27 mouse cellular contexts compared by ENCODE assay signal in the genomic region with DNA sequence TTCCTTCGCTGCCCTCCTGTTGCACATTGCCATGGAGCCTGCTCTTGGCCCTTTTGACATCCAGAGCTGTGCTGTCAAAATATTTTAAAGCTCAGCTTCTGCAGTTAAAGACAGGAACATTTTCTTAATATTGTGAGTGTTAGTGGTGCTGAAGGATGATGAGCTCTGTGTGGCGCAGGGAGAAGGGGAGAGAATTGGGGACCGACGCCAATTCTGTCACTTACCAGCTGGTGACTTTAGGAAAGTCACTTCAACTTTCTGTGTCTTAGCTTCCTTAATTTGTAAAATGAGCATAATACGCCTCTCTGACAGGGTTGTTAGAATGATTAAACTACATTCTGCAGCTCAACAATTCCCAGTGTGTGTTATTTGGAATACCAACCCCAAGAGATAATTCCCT.
DNase-seq lines count a peak whose midpoint lies in the region; ATAC-seq lines count a peak whose summit lies in the region.
"Had no signal": no experiment of that assay in that cellular context is flagged by ENCODE, and none has a peak within 500 bp of the region (broad histone marks: within the 10 kb centered on the region; RNA-seq: fewer than 3 reads in every experiment).

No protein-coding gene starts in this region.

- H3K27ac ChIP-seq in forebrain, embryonic 14.5 days (ENCODE audit: low read depth, low read length) = no peak overlapping the region
- H3K27ac ChIP-seq in forebrain, embryonic 11.5 days (ENCODE audit: low read depth, low read length) = no peak overlapping the region
- H3K27ac ChIP-seq: embryonic facial prominence, embryonic 10.5 days; intestine, embryonic 15.5 days; layer of hippocampus, adult 2 months; limb, embryonic 10.5 days; liver, embryonic 15.5 days; stomach, embryonic 15.5 days had no signal

- no peaks in the 10 kb centered on the region for H3K36me3 ChIP-seq in forebrain, embryonic 14.5 days (ENCODE audit: control insufficient read depth, insufficient read depth, low read length)
- H3K36me3 ChIP-seq in forebrain, embryonic 11.5 days (ENCODE audit: control insufficient read depth, insufficient read depth, low read length) = no peaks in the 10 kb centered on the region
- H3K36me3 ChIP-seq: embryonic facial prominence, embryonic 10.5 days; intestine, embryonic 15.5 days; limb, embryonic 10.5 days; liver, embryonic 15.5 days; stomach, embryonic 15.5 days had no signal

- no peak overlapping the region for H3K4me2 ChIP-seq in forebrain, embryonic 14.5 days (ENCODE audit: low read length)
- H3K4me2 ChIP-seq in forebrain, embryonic 11.5 days (ENCODE audit: low read depth, low read length, severe bottlenecking) = no peak overlapping the region
- H3K4me2 ChIP-seq: heart, embryonic 11.5 days; intestine, embryonic 15.5 days; liver, embryonic 15.5 days; midbrain, embryonic 11.5 days; stomach, embryonic 15.5 days had no signal

- no peak for ATAC-seq in forebrain, embryonic 14.5 days
- ATAC-seq in forebrain, embryonic 11.5 days (replicated peaks; ENCODE audit: low FRiP score) = no peak
- ATAC-seq: hindbrain, embryonic 16.5 days; intestine, embryonic 15.5 days; lung, postnatal 0 days had no signal

- H3K9ac ChIP-seq in forebrain, embryonic 14.5 days (ENCODE audit: low read length) = no peak overlapping the region
- no peak overlapping the region for H3K9ac ChIP-seq in forebrain, embryonic 11.5 days (ENCODE audit: low read length)
- H3K9ac ChIP-seq: intestine, embryonic 15.5 days; liver, embryonic 15.5 days; stomach, embryonic 15.5 days had no signal

- peak; percentile 16 for DNase-seq in forebrain, embryonic 14.5 days (ENCODE audit: low spot score)
- no peak for DNase-seq in forebrain, embryonic 11.5 days (ENCODE audit: low spot score)
- peak; percentile 5 for DNase-seq in layer of hippocampus, adult 11-12 months (ENCODE audit: low spot score)
- no peak for DNase-seq in layer of hippocampus, postnatal 25 days (ENCODE audit: extremely low spot score in 1 of 2, low spot score in 1 of 2)
- peak; percentile 21 to 29 for DNase-seq in right cerebral cortex, adult 2 months (ENCODE audit: low spot score in 2 of 2)
- DNase-seq in right cerebral cortex, postnatal 14 days = no peak
- no peak for DNase-seq in gastrocnemius, adult 18-20 months (ENCODE audit: low spot score)
- DNase-seq: adrenal gland, postnatal 14 days; cerebellum, adult 11-12 months; cerebellum, postnatal 10 days; gastrocnemius, postnatal 10 days; heart, adult 11 months; kidney, adult 8-10 months; kidney, postnatal 10 days; liver; thymus, adult 18-20 months; thymus, postnatal 36 days had no signal

- no peak overlapping the region for H3K4me3 ChIP-seq in forebrain, embryonic 14.5 days (ENCODE audit: low read depth, low read length)
- H3K4me3 ChIP-seq in forebrain, embryonic 11.5 days (ENCODE audit: low read depth, low read length) = no peak overlapping the region
- H3K4me3 ChIP-seq: embryonic facial prominence, embryonic 10.5 days; intestine, embryonic 15.5 days; layer of hippocampus, adult 2 months; limb, embryonic 10.5 days; liver, embryonic 15.5 days; stomach, embryonic 15.5 days had no signal

- H3K27me3 ChIP-seq in forebrain, embryonic 14.5 days (replicated peaks; ENCODE audit: control insufficient read depth, insufficient read depth, low read length) = no peaks in the 10 kb centered on the region
- no peaks in the 10 kb centered on the region for H3K27me3 ChIP-seq in forebrain, embryonic 11.5 days (ENCODE audit: control insufficient read depth, insufficient read depth, low read length)
- H3K27me3 ChIP-seq: intestine, embryonic 15.5 days; liver, embryonic 15.5 days; stomach, embryonic 15.5 days had no signal

- no peaks in the 10 kb centered on the region for H3K4me1 ChIP-seq in forebrain, embryonic 14.5 days (ENCODE audit: control insufficient read depth, insufficient read depth, low read length)
- no peaks in the 10 kb centered on the region for H3K4me1 ChIP-seq in forebrain, embryonic 11.5 days (replicated peaks; ENCODE audit: control insufficient read depth, insufficient read depth, low read length)
- H3K4me1 ChIP-seq: embryonic facial prominence, embryonic 10.5 days; intestine, embryonic 15.5 days; limb, embryonic 10.5 days; liver, embryonic 15.5 days; stomach, embryonic 15.5 days had no signal

- H3K9me3 ChIP-seq in forebrain, embryonic 14.5 days (replicated peaks; ENCODE audit: control insufficient read depth, low read length) = no peaks in the 10 kb centered on the region
- no peaks in the 10 kb centered on the region for H3K9me3 ChIP-seq in forebrain, embryonic 11.5 days (ENCODE audit: control insufficient read depth, low read length)
- H3K9me3 ChIP-seq: embryonic facial prominence, embryonic 10.5 days; intestine, embryonic 15.5 days; limb, embryonic 10.5 days; liver, embryonic 15.5 days; stomach, embryonic 15.5 days had no signal

- WGBS in forebrain, embryonic 14.5 days = 82% methylated on average over 5 of the region's 5 CpGs
- 89% methylated on average over 5 of the region's 5 CpGs for WGBS in forebrain, embryonic 11.5 days

Comparison
In these comparisons a context has a peak if more than half of its experiments do, and no peak if none do; other contexts are left out.
1. DNase-seq: peak in forebrain, embryonic 14.5 days (single experiment), layer of hippocampus, adult 11-12 months (single experiment) and right cerebral cortex, adult 2 months (2 of 2); none in forebrain, embryonic 11.5 days (single experiment), layer of hippocampus, postnatal 25 days (0 of 2), right cerebral cortex, postnatal 14 days (single experiment) and gastrocnemius, adult 18-20 months (single experiment).